Mouse (Mus musculus) kidney, adult 2 months (tissue): ENCODE results near the gene Zfp526.

Experiments used
- CTCF ChIP-seq: fragments of 200-500 bp; conservative IDR thresholded peaks from 2 replicates; pipeline ENCODE4 v1.5.1; 2011; ENCODE audit warnings: low read depth, mild to moderate bottlenecking, control low read depth, low read length, moderate library complexity, mixed read lengths; ENCODE audit not compliant: insufficient read depth, insufficient read length
- POLR2A ChIP-seq: fragments of 200-500 bp; IDR thresholded peaks from one replicate; pipeline ENCODE4 v1.6.1; 2011; ENCODE audit warnings: low read depth, low read length, control low read depth

DNA sequence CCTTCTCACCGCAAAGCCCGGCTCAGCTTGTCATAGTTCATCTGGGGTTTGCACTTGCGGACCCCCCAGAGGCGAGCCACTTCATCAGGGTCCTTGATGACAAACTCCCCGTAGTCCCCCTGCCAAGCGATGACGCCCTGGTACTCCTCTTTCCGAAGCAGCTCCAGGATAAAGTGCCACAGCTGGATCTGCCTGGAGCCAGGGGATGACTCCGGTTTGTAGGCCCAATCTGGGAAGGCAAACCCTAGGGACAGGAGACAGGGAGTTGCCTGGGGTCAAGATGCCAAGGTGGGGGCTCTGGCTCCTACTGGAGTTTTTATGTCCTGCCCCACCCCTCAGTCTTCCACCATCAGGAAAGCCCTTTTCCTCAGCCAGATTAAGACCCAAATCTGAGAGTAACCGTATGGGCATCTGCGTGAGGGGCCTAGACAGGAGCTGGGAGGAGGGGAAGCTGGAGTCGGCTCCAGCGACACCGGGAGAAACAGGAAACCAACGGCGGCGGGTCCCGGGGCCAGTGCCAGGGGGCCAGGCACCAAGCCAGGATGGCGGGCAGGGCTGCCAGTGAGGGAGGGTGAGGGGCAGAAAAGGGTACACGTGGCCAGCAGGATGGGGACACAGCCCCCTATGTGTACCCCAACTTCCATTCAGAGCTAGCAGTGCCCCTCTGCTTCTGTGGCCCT lies 25.0 kb downstream of the Zfp526 start:
- TF ChIP-seq POLR2A (no peak), CTCF (no peak)
